Mouse (Mus musculus) intestine, postnatal 0 days (tissue): ENCODE results near the gene Trio. TPM values are rescaled to one million over a fixed set of nuclear protein-coding genes. Genes with fewer than 3 reads are reported as not detected.

Experiments used
- ATAC-seq: fragments of 200-750 bp; cut with Nextera tagmentation; 2 replicates; pipeline ENCODE4 v1.8.0; 2017; ENCODE audit warnings: mild to moderate bottlenecking, moderate TSS enrichment, moderate library complexity
- H3K27ac ChIP-seq: fragments of 300-500 bp; sonication (generic); 2 replicates; pipeline ENCODE4 v1.5.1; 2014; ENCODE audit warnings: mild to moderate bottlenecking, low read depth, low read length, moderate library complexity
- H3K27me3 ChIP-seq: fragments of 300-500 bp; sonication (generic); replicated peaks from 2 replicates; pipeline ENCODE4 v1.6.1; 2014; ENCODE audit warnings: low read length, mixed read lengths; ENCODE audit not compliant: control insufficient read depth, insufficient read depth
- H3K36me3 ChIP-seq: fragments of 300-500 bp; sonication (generic); 2 replicates; pipeline ENCODE4 v1.6.1; 2014; ENCODE audit warnings: mild to moderate bottlenecking, moderate library complexity; ENCODE audit not compliant: control insufficient read depth, insufficient read depth
- H3K4me1 ChIP-seq: fragments of 300-500 bp; sonication (generic); replicated peaks from 2 replicates; pipeline ENCODE4 v1.6.1; 2014; ENCODE audit warnings: antibody characterized with exemption, low read length, mixed read lengths; ENCODE audit not compliant: control insufficient read depth, insufficient read depth
- H3K4me2 ChIP-seq: fragments of 300-500 bp; sonication (generic); replicated peaks from 2 replicates; pipeline ENCODE4 v1.6.1; 2014; ENCODE audit warnings: low read depth, mild to moderate bottlenecking, moderate library complexity
- H3K4me3 ChIP-seq: fragments of 300-500 bp; sonication (generic); 2 replicates; pipeline ENCODE4 v1.5.1; 2014; ENCODE audit warnings: low read depth, low read length
- H3K9ac ChIP-seq: fragments of 300-500 bp; sonication (generic); 2 replicates; pipeline ENCODE4 v1.6.1; 2014; ENCODE audit warnings: mild to moderate bottlenecking, low read depth, low read length
- H3K9me3 ChIP-seq: fragments of 300-500 bp; sonication (generic); 2 replicates; pipeline ENCODE4 v1.6.1; 2016; ENCODE audit warnings: mixed run types; ENCODE audit not compliant: control insufficient read depth
- CTCF ChIP-seq: sonication (generic); IDR thresholded peaks from 2 replicates; pipeline ENCODE4 v1.5.1; 2016; ENCODE audit warnings: low read depth, mild to moderate bottlenecking, control low read depth, antibody characterized with exemption, moderate library complexity
- WGBS: fragments of 180-500 bp; shearing (Covaris S2); extraction: QIAGEN DNeasy Blood & Tissue Kit; methylation state at CpG from one replicate; pipeline ENCODE4 v1.1.7; 2014; 5-methylcytosine and 5-hydroxymethylcytosine counted together
- polyA plus RNA-seq: library from polyadenylated mRNA; unstranded; fragments of >200 nt; fragmentation: Nextera tagmentation; extraction: Ambion mirVana; gene quantifications from 2 replicates; pipeline ENCODE4 v1.2.1, GENCODE M21; 2015

Gene Trio
- polyA plus RNA-seq, 1 experiment from 2014 or later = 10.0 TPM

DNA sequence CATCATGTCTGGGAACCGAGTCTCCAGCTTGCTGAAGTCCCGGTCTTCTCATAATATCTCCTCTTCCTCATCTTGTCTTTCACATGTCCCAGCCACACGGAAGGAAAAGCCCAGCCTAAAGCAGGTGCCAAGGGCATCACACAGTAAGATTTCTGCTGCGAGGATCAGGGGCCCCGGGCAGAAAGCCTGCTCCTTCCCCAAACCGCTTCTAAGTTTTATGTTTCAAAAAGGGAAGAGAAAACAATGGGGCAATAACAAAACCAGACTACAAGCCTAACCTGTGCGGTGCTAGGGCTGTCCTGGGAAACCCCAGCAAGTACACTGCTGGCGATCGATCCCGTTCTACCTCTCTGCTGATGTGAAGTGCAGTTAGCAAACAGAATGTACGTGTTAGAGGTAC is 162.7 kb downstream of the Trio start:
- no peak overlapping the region for H3K4me2 ChIP-seq
- no peak overlapping the region for H3K4me3 ChIP-seq
- H3K27me3 ChIP-seq = no peaks in the 10 kb centered on the region
- no peak for ATAC-seq
- H3K27ac ChIP-seq = no peak overlapping the region
- no peak overlapping the region for H3K9ac ChIP-seq
- H3K9me3 ChIP-seq = no peaks in the 10 kb centered on the region
- TF ChIP-seq CTCF = no peak
- no peaks in the 10 kb centered on the region for H3K4me1 ChIP-seq
- WGBS = 88% methylated on average over 11 of the region's 11 CpGs
- H3K36me3 ChIP-seq = peaks cover 31% of the 10 kb centered on the region

DNA sequence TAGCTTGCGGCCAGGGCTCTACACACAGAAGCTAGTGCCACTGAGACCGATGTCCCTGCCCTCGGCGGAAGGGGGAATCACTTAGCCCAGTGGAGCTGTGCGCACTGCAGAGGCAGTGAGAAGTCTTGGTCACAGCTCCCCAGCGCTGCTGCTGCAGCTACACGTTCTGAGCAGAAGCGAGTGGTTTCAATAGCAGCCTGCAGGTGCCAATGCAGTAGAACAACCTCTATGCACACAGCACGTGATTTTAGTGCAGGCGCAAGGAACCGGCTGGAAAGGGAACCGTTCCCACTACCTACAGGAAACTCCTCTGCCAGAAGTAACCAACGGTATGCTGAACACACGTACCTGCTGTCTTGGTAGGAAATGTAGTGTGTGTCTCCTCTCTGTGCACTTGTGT is 165.2 kb downstream of the Trio start:
- no peaks in the 10 kb centered on the region for H3K9me3 ChIP-seq
- peaks cover 28% of the 10 kb centered on the region for H3K36me3 ChIP-seq
- ATAC-seq = no peak
- 89% methylated on average over 14 of the region's 14 CpGs for WGBS
- no peak for TF ChIP-seq CTCF
- no peaks in the 10 kb centered on the region for H3K4me1 ChIP-seq
- H3K4me2 ChIP-seq = no peak overlapping the region
- H3K27me3 ChIP-seq = no peaks in the 10 kb centered on the region
- no peak overlapping the region for H3K4me3 ChIP-seq
- no peak overlapping the region for H3K27ac ChIP-seq
- no peak overlapping the region for H3K9ac ChIP-seq

DNA sequence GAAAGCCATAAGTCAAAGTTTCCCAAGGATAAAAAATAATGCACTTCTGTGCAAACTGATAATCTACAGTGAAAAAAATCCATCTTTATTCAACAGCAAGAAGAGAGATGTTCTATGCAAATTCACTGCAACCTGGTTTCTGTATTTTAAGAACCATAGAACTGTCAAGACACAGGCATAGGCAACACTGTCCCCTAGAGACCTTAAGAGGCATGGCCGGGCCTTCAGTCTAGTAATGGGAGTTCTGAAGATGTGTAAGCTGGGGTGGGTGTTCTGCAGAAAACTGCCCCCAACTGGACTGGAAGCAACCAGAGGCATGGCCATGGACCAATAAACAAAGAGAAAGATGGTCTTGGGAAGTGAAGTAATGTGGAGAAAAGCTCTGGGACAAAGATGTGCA is 166.1 kb downstream of the Trio start:
- TF ChIP-seq CTCF = peak; percentile 43
- Histone ChIP-seq H3K4me2 (no peak overlapping the region), H3K9me3 (no peaks in the 10 kb centered on the region), H3K9ac (no peak overlapping the region), H3K4me1 (no peaks in the 10 kb centered on the region), H3K36me3 (peaks cover 27% of the 10 kb centered on the region), H3K27ac (no peak overlapping the region), H3K4me3 (no peak overlapping the region), H3K27me3 (no peaks in the 10 kb centered on the region)
- WGBS = 81% methylated on average over 1 of the region's 1 CpGs
- ATAC-seq = no peak

DNA sequence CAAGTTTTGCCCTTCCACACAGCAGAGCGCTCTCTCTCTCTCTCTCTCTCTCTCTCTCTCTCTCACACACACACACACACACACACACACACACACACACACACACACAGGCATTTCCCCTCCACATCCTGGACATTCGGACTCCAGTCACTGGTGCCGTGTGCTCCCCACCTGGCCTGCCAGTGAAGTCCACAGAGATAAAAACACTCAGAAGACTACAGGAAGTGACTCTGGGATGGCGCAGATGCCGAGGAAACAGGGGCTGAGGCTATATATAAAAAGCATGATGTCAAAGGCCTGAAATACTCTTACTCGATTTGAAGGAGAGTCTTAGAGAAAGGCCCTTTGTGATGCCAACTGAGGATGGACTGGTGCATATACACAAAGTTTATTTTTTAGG is 166.5 kb downstream of the Trio start:
- no peaks in the 10 kb centered on the region for H3K9me3 ChIP-seq
- H3K9ac ChIP-seq = no peak overlapping the region
- TF ChIP-seq CTCF = no peak
- H3K27ac ChIP-seq = no peak overlapping the region
- H3K4me1 ChIP-seq = no peaks in the 10 kb centered on the region
- H3K36me3 ChIP-seq = peaks cover 28% of the 10 kb centered on the region
- H3K4me3 ChIP-seq = no peak overlapping the region
- no peak overlapping the region for H3K4me2 ChIP-seq
- 64% methylated on average over 6 of the region's 6 CpGs for WGBS
- H3K27me3 ChIP-seq = no peaks in the 10 kb centered on the region
- ATAC-seq = no peak

DNA sequence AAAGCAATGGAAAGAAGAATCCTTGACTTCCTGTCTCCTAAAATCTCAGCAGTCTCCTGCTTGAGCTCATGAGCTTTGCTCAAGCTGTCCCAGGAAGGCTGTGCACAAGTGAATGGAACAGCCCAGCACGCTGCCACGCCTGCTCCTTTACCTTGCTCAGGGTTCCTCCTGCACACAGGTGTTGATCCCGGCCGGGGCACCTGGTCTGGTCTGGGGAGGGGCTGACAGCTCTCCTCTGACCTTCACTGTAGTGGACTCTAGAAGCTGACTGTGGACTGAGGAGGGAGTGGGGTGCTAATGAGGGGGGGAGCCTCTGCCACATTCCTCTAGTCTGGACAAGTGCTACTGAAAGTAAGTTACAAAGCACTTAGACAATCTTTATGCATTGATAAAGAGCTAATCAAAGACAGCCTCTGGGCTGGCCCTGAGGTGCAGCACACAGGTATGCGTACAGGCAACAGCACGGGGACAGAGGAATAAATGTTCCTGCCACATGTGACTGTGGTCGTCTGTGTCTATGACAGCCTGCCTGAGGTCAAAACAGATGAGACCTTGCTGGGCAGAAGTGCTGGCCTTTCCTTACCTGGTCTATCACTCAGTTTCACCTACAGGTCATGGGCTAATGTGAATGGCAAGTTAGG is 167.3 kb downstream of the Trio start:
- H3K27me3 ChIP-seq = no peaks in the 10 kb centered on the region
- peaks cover 32% of the 10 kb centered on the region for H3K36me3 ChIP-seq
- 39% methylated on average over 7 of the region's 7 CpGs for WGBS
- peak; percentile 67 for ATAC-seq
- no peak for TF ChIP-seq CTCF
- H3K9ac ChIP-seq = no peak overlapping the region
- no peak overlapping the region for H3K4me2 ChIP-seq
- H3K4me1 ChIP-seq = no peaks in the 10 kb centered on the region
- H3K9me3 ChIP-seq = no peaks in the 10 kb centered on the region
- no peak overlapping the region for H3K27ac ChIP-seq
- H3K4me3 ChIP-seq = no peak overlapping the region

DNA sequence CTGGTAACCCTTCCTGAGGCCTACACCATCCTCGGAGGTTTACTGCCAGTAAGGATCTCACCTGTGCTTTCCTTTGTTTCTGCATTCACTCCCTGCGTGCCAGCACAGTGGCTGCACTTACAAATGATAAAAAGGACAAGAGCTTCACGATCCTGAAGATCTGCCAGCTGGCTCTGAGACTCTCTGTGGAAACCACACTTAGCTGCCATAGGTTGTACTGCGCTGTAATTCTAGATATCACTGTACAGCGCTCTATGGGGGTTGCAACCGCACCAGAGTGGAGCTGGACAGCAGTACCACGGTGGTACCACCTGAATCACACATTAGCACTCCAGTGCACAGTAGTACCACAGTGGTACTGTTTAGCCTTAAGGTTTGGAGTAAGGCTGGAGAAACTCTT is 168.4 kb downstream of the Trio start:
- no peak for TF ChIP-seq CTCF
- Histone ChIP-seq H3K36me3 (peaks cover 33% of the 10 kb centered on the region), H3K27ac (no peak overlapping the region), H3K4me3 (no peak overlapping the region), H3K27me3 (no peaks in the 10 kb centered on the region), H3K4me1 (no peaks in the 10 kb centered on the region), H3K4me2 (no peak overlapping the region), H3K9ac (no peak overlapping the region), H3K9me3 (no peaks in the 10 kb centered on the region)
- WGBS = 82% methylated on average over 7 of the region's 7 CpGs
- ATAC-seq = no peak
